Mouse (Mus musculus) hindbrain, embryonic 14.5 days (tissue): ENCODE results near the gene Cd96. TPM values are rescaled to one million over a fixed set of nuclear protein-coding genes. Genes with fewer than 3 reads are reported as not detected.

ENCODE experiments used
- ATAC-seq: fragments of 200-750 bp; cut with Nextera tagmentation; 2 replicates; pipeline ENCODE4 v1.8.0; 2017; ENCODE audit warnings: moderate number of reproducible peaks, mild to moderate bottlenecking, moderate TSS enrichment, moderate library complexity; ENCODE audit not compliant: low FRiP score
- DNase-seq: peaks from one replicate; pipeline ENCODE4 v3.0.0-alpha.2; 2015; ENCODE audit warnings: low spot score
- H3K27ac ChIP-seq: fragments of 300-500 bp; sonication (generic); 2 replicates; pipeline ENCODE4 v1.5.1; 2014; ENCODE audit warnings: mild to moderate bottlenecking, moderate library complexity
- H3K27me3 ChIP-seq: fragments of 300-500 bp; sonication (generic); 2 replicates; pipeline ENCODE4 v1.6.1; 2014; ENCODE audit warnings: mild to moderate bottlenecking, low read length, mixed read lengths; ENCODE audit not compliant: control insufficient read depth, insufficient read depth
- H3K36me3 ChIP-seq: fragments of 300-500 bp; sonication (generic); replicated peaks from 2 replicates; pipeline ENCODE4 v1.6.1; 2014; ENCODE audit not compliant: control insufficient read depth, insufficient read depth
- H3K4me1 ChIP-seq: fragments of 300-500 bp; sonication (generic); replicated peaks from 2 replicates; pipeline ENCODE4 v1.6.1; 2014; ENCODE audit warnings: antibody characterized with exemption, low read length, mixed read lengths; ENCODE audit not compliant: control insufficient read depth, insufficient read depth
- H3K4me2 ChIP-seq: fragments of 300-500 bp; sonication (generic); replicated peaks from 2 replicates; pipeline ENCODE4 v1.6.1; 2014; ENCODE audit warnings: mild to moderate bottlenecking, moderate library complexity
- H3K4me3 ChIP-seq: fragments of 300-500 bp; sonication (generic); replicated peaks from 2 replicates; pipeline ENCODE4 v1.5.1; 2014; ENCODE audit warnings: mild to moderate bottlenecking, low read length
- H3K9ac ChIP-seq: fragments of 300-500 bp; sonication (generic); 2 replicates; pipeline ENCODE4 v1.6.1; 2014
- H3K9me3 ChIP-seq: fragments of 300-500 bp; sonication (generic); 2 replicates; pipeline ENCODE4 v1.6.1; 2016; ENCODE audit warnings: low read length; ENCODE audit not compliant: control insufficient read depth
- WGBS: fragments of 180-500 bp; shearing (Covaris S2); extraction: QIAGEN DNeasy Blood & Tissue Kit; methylation state at CpG from one replicate; pipeline ENCODE4 v1.1.7; 2014; 5-methylcytosine and 5-hydroxymethylcytosine counted together
- polyA plus RNA-seq: library from polyadenylated mRNA; unstranded; fragments of >200 nt; fragmentation: Nextera tagmentation; extraction: Ambion mirVana; gene quantifications from 2 replicates; pipeline ENCODE4 v1.2.1, GENCODE M21; 2014

Gene Cd96
- polyA plus RNA-seq, 1 experiment from 2014 or later = not detected

GRCm38 (mm10) chr16:46086874-46087473 lies 33.1 kb downstream of the Cd96 start:
- Histone ChIP-seq H3K4me1 (no peaks in the 10 kb centered on the region), H3K9ac (no peak overlapping the region), H3K36me3 (no peaks in the 10 kb centered on the region), H3K4me3 (no peak overlapping the region), H3K4me2 (no peak overlapping the region), H3K9me3 (no peaks in the 10 kb centered on the region), H3K27me3 (no peaks in the 10 kb centered on the region), H3K27ac (no peak overlapping the region)
- ATAC-seq (no peak), DNase-seq (no peak)
- 86% methylated on average over 5 of the region's 5 CpGs for WGBS

GRCm38 (mm10) chr16:46068000-46068399 lies 52.1 kb downstream of the Cd96 start:
- Histone ChIP-seq H3K27me3 (no peaks in the 10 kb centered on the region), H3K36me3 (no peaks in the 10 kb centered on the region), H3K4me1 (no peaks in the 10 kb centered on the region), H3K9ac (no peak overlapping the region), H3K9me3 (no peaks in the 10 kb centered on the region), H3K4me3 (no peak overlapping the region), H3K4me2 (no peak overlapping the region), H3K27ac (no peak overlapping the region)
- DNase-seq (no peak), ATAC-seq (no peak)
- WGBS = 92% methylated on average over 3 of the region's 3 CpGs

- no peak overlapping the region for H3K27ac ChIP-seq
- no peak for ATAC-seq
- H3K36me3 ChIP-seq = no peaks in the 10 kb centered on the region
- H3K27me3 ChIP-seq = no peaks in the 10 kb centered on the region
- H3K4me1 ChIP-seq = no peaks in the 10 kb centered on the region
- no peak for DNase-seq
- no peak overlapping the region for H3K9ac ChIP-seq
- no peak overlapping the region for H3K4me2 ChIP-seq
- 86% methylated on average over 5 of the region's 5 CpGs for WGBS
- H3K9me3 ChIP-seq = no peaks in the 10 kb centered on the region
- H3K4me3 ChIP-seq = no peak overlapping the region
Observed at GRCm38 (mm10) chr16:46063278-46063677, 56.8 kb downstream of the Cd96 start.

- no peak overlapping the region for H3K27ac ChIP-seq
- no peaks in the 10 kb centered on the region for H3K27me3 ChIP-seq
- no peaks in the 10 kb centered on the region for H3K4me1 ChIP-seq
- DNase-seq (no peak), ATAC-seq (no peak)
- no peak overlapping the region for H3K4me3 ChIP-seq
- no peak overlapping the region for H3K9ac ChIP-seq
- H3K4me2 ChIP-seq = no peak overlapping the region
- H3K9me3 ChIP-seq = no peaks in the 10 kb centered on the region
- 95% methylated on average over 2 of the region's 2 CpGs for WGBS
- H3K36me3 ChIP-seq = no peaks in the 10 kb centered on the region
Observed at GRCm38 (mm10) chr16:46046906-46047305, 73.1 kb downstream of the Cd96 start.

- H3K4me2 ChIP-seq = no peak overlapping the region
- H3K9me3 ChIP-seq = no peaks in the 10 kb centered on the region
- no peak overlapping the region for H3K9ac ChIP-seq
- no peaks in the 10 kb centered on the region for H3K27me3 ChIP-seq
- ATAC-seq (no peak), DNase-seq (no peak)
- no peak overlapping the region for H3K27ac ChIP-seq
- WGBS = 67% methylated on average over 2 of the region's 2 CpGs
- H3K36me3 ChIP-seq = no peaks in the 10 kb centered on the region
- no peak overlapping the region for H3K4me3 ChIP-seq
- H3K4me1 ChIP-seq = no peaks in the 10 kb centered on the region
Observed at GRCm38 (mm10) chr16:46036261-46036660, 83.8 kb downstream of the Cd96 start.

- no peaks in the 10 kb centered on the region for H3K9me3 ChIP-seq
- no peak overlapping the region for H3K4me2 ChIP-seq
- ATAC-seq (no peak), DNase-seq (no peak)
- no peaks in the 10 kb centered on the region for H3K4me1 ChIP-seq
- 82% methylated on average over 9 of the region's 9 CpGs for WGBS
- no peak overlapping the region for H3K27ac ChIP-seq
- no peak overlapping the region for H3K4me3 ChIP-seq
- H3K27me3 ChIP-seq = no peaks in the 10 kb centered on the region
- no peaks in the 10 kb centered on the region for H3K36me3 ChIP-seq
- no peak overlapping the region for H3K9ac ChIP-seq
Observed at GRCm38 (mm10) chr16:46033896-46034295, 86.2 kb downstream of the Cd96 start.

- Histone ChIP-seq H3K9me3 (no peaks in the 10 kb centered on the region), H3K4me3 (no peak overlapping the region), H3K36me3 (no peaks in the 10 kb centered on the region), H3K27me3 (no peaks in the 10 kb centered on the region), H3K4me2 (no peak overlapping the region), H3K9ac (no peak overlapping the region), H3K4me1 (no peaks in the 10 kb centered on the region), H3K27ac (no peak overlapping the region)
- DNase-seq (no peak), ATAC-seq (no peak)
- 74% methylated on average over 5 of the region's 5 CpGs for WGBS
Observed at GRCm38 (mm10) chr16:46022958-46023491, 97.0 kb downstream of the Cd96 start.

- no peaks in the 10 kb centered on the region for H3K36me3 ChIP-seq
- no peak overlapping the region for H3K9ac ChIP-seq
- WGBS = 51% methylated on average over 5 of the region's 5 CpGs
- H3K27ac ChIP-seq = no peak overlapping the region
- no peaks in the 10 kb centered on the region for H3K27me3 ChIP-seq
- ATAC-seq (peak; percentile 89), DNase-seq (peak; percentile 83)
- no peaks in the 10 kb centered on the region for H3K4me1 ChIP-seq
- H3K4me3 ChIP-seq = no peak overlapping the region
- H3K9me3 ChIP-seq = no peaks in the 10 kb centered on the region
- no peak overlapping the region for H3K4me2 ChIP-seq
Observed at GRCm38 (mm10) chr16:46022189-46022928, 97.7 kb downstream of the Cd96 start.

GRCm38 (mm10) chr16:46021302-46021701 lies 98.7 kb downstream of the Cd96 start:
- Histone ChIP-seq H3K9me3 (no peaks in the 10 kb centered on the region), H3K36me3 (no peaks in the 10 kb centered on the region), H3K4me3 (no peak overlapping the region), H3K27me3 (no peaks in the 10 kb centered on the region), H3K9ac (no peak overlapping the region), H3K27ac (no peak overlapping the region), H3K4me1 (no peaks in the 10 kb centered on the region), H3K4me2 (no peak overlapping the region)
- ATAC-seq = no peak
- WGBS = 74% methylated on average over 2 of the region's 2 CpGs
- no peak for DNase-seq
